Mouse (Mus musculus) gastrocnemius, postnatal 36 days (tissue): Measurements from ENCODE around the gene Cand1. TPM values are rescaled to one million over a fixed set of nuclear protein-coding genes. Genes with fewer than 3 reads are reported as not detected.

Experiments used
- DNase-seq, 2 experiments: peaks; one replicate each; pipeline ENCODE4 v3.0.0; 2022
- intact Hi-C: fragments of 180-260 bp; cut with DNase I; formaldehyde crosslinking; loops from one replicate; pipeline ENCODE4 v1.15.1; 2025
- total RNA-seq, 2 experiments: library from RNA; stranded (reverse); gene quantifications; 2 replicates each; pipeline ENCODE4 v1.2.3; 2021

Cand1 gene
- total RNA-seq, 2 experiments from 2014 or later: 13.8 to 17.9 TPM

- intact Hi-C loops: no loop called here
- DNase-seq: no peak
Observed at GRCm38 (mm10) chr10:119218274-119219080, 21.4 kb downstream of the Cand1 start.

- no peak for DNase-seq
- intact Hi-C loops: no loop called here
Observed at GRCm38 (mm10) chr10:119212443-119212842, 27.4 kb downstream of the Cand1 start.

- no peak for DNase-seq
- intact Hi-C loops: no loop called here
Observed at GRCm38 (mm10) chr10:119211251-119211650, 28.6 kb downstream of the Cand1 start.

GRCm38 (mm10) chr10:119206309-119206932 is 33.4 kb downstream of the Cand1 start:
- no peak for DNase-seq
- intact Hi-C loops: no loop called here

GRCm38 (mm10) chr10:119205229-119205628 is 34.6 kb downstream of the Cand1 start:
- DNase-seq: no peak

GRCm38 (mm10) chr10:119204334-119204946 is 35.4 kb downstream of the Cand1 start:
- intact Hi-C loops: no loop called here
- no peak for DNase-seq

More at GRCm38 (mm10) chr10:119205229-119205628, 34.6 kb downstream of the Cand1 start:
- intact Hi-C loops: no loop called here

GRCm38 (mm10) chr10:119199864-119200263 is 40.0 kb downstream of the Cand1 start:
- no peak for DNase-seq
- intact Hi-C loops: no loop called here

GRCm38 (mm10) chr10:119198186-119198880 is 41.5 kb downstream of the Cand1 start:
- DNase-seq: no peak
- intact Hi-C loops: no loop called here

- DNase-seq: no peak
- intact Hi-C loops: no loop called here
Observed at GRCm38 (mm10) chr10:119197621-119198150, 42.2 kb downstream of the Cand1 start.

GRCm38 (mm10) chr10:119192598-119193372 is 47.1 kb downstream of the Cand1 start:
- intact Hi-C loops: no loop called here
- no peak for DNase-seq

- no peak for DNase-seq
- intact Hi-C loops: no loop called here
Observed at GRCm38 (mm10) chr10:119187720-119188119, 52.1 kb downstream of the Cand1 start.

GRCm38 (mm10) chr10:119169656-119170055 is 70.2 kb downstream of the Cand1 start:
- DNase-seq: no peak
- intact Hi-C loops: no loop called here

GRCm38 (mm10) chr10:119169237-119169636 is 70.6 kb downstream of the Cand1 start:
- intact Hi-C loops: no loop called here
- no peak for DNase-seq

- no peak for DNase-seq
- intact Hi-C loops: no loop called here
Observed at GRCm38 (mm10) chr10:119168791-119169190, 71.1 kb downstream of the Cand1 start.

GRCm38 (mm10) chr10:119167858-119168257 is 72.0 kb downstream of the Cand1 start:
- no peak for DNase-seq
- intact Hi-C loops: no loop called here

GRCm38 (mm10) chr10:119165051-119165450 is 74.8 kb downstream of the Cand1 start:
- no peak for DNase-seq
- intact Hi-C loops: no loop called here

- intact Hi-C loops: no loop called here
- no peak for DNase-seq
Observed at GRCm38 (mm10) chr10:119161820-119162382, 78.0 kb downstream of the Cand1 start.

- intact Hi-C loops: no loop called here
- DNase-seq: no peak
Observed at GRCm38 (mm10) chr10:119160161-119160560, 79.7 kb downstream of the Cand1 start.

GRCm38 (mm10) chr10:119149261-119149660 is 90.6 kb downstream of the Cand1 start:
- DNase-seq: no peak
- intact Hi-C loops: no loop called here
